Mouse (Mus musculus): ENCODE results near the gene Clip3. TPM values are rescaled to one million over a fixed set of nuclear protein-coding genes. Genes with fewer than 3 reads are reported as not detected.

Gene Clip3
- total RNA-seq, 1 experiment from 2014 or later = 29.5 TPM

DNA sequence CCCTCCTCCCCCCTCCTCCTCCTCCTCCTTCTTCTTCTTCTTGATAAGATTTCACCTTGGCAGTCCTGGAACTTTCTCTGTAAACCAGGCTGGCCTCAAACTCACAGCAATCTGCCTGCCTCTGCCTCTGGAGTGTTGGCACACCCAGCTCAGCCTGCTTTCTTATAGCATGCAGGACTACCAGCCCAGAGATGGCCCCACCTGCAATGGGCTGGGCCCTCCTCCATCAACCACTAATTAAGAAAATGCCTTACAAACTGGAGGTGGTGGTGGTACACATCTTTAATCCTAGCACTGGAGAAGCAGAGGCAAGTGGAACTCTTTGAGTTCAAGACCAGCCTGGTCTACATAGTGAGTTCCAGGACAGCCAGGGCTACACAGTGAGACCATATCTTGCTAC lies 34.9 kb downstream of the Clip3 start:
- DNase-seq = no peak

DNA sequence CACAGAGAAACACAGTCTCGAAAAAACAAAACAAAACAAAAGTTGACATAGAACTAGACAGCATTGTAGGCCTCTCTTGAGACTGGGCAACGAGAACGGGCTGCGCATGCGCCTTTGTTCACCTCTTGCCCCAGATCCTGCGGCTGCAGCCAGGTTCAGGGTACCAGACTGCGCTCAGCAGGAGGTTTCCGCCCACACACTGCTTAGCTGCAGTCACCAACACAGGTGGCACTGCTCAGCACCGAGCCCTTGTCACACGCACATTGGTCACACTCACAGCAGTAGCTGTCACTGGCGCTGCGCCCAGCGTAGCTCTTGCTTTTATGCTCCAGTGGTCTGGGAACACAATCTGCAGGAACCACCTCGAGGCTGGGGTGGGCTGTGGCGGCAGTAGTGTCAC lies 35.6 kb downstream of the Clip3 start:
- DNase-seq = peak; percentile 29

DNA sequence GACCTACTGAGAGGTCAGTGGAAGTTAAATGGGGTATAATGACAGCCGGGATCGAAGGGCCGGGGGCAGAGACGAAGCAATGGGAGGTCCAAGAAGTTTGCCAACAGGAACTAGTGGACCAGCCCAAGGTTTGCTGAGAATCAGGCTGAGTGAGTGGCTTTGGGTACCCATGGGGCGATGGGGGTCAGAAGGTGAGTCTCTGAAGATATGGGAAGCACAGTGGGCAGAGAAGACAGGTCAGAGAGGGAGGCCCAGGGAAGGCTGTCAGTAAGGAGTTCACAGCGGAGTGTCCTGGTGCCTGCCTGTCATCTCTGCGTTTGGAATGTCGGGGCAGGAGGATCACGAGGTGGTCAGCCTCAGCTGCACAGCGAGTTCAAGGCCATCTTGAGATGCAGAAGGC lies 36.9 kb downstream of the Clip3 start:
- DNase-seq = no peak

DNA sequence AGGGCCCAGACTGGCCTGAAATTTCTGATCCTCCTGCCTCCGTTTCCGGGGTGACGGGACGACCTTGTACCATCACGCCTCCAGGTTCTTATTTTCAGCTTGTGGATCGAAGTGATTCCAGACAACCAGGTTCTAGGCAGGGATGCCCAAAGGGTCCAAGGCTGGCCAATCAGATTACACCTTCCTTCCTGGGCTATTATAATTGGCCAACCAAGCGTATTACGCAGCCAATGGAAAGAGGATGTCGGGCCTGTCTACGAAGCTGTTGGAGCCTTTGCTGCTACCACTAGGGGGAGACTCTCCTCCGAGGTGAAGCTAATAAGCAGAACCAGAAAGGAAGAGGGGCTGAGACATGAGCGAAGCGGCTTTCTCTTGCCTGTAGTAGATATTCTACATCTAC lies 40.4 kb downstream of the Clip3 start:
- DNase-seq = peak; percentile 62

DNA sequence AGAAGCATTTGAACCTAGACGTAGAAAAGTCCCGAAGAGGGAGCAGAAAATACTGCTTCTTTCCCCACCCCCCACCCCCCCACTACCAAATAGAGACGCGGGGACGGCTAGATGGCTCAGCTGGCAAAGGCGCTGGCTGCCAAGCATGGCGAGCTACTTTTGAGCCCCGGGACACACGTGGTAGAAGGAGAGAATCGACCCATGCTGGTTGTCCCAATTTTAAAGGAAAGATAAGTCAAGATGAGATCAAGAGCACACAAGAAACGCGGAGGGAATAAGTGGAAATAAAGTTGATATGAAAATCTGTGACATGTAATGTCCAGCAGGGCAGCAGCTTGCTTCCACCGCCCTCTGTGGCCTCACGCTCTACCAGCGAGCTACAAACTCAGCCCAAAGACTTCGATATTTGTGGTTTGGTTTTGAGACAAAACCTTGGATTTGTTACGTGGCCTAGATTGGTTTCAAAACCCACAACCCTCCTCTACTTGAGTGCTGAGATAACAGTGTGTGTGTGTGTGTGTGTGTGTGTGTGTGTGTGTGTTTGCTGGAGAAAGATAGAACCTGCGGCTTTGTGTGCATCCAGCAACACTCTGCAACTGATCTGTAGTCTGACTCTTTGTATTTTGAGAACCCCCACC lies 41.2 kb downstream of the Clip3 start:
- no peak for DNase-seq

DNA sequence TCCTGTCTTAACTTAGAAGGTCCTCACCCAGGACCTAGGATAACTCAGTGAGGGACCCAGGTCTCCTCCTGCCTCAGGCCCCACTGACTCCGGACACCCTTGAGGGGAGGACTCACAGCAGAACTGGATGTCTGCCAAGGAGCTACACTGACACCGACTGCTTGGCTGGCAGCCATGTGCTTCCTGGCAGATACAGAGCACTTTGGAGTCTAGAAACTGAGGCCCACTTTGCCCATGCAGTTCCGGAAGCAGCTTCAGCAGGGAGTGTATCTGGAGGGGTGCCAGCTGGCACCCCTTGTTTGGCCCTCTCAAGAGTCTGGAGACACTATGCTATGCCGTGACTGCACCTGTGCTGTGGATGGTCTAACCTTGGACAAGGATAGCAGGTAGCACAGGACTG lies 41.9 kb downstream of the Clip3 start:
- DNase-seq = peak; percentile 88

DNA sequence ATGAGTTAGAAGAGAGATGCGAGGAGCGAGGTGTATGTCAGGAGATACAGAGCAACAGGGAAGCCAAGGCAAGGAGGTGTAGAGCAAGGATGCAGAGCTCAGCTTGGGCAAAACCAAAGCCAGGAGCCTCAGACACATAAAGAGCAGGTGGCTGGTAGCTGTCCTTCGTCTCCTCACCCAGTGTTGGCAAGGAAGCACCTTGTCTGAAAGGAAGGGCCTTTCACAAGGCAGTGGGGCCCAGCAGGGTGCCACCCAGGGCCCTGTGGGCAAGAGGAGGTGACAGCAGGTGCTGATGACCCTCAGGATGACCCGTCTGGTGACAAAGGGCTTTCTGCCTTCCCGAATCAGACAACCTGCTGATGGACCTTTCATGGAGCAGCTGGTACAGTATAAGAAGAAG lies 43.0 kb downstream of the Clip3 start:
- no peak for DNase-seq

DNA sequence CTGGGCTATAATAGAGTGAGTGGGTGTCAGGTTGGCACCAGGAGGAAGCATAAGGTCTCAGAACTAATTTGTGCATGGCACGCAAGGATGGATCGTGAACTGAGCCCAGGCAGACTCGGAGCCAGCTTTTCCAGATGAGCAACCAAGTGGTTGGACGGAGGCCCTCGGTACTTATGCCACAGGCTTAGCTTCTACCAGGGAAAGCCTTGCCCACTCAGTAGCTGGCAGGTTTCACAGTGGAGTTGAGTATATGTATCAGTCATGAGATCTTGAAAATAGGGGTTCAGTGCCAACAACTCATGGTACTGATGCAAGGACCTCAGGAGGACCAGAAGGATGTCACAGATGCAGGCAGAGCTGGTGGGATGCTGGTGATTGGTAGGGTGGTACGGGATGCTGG lies 44.2 kb downstream of the Clip3 start:
- no peak for DNase-seq

DNA sequence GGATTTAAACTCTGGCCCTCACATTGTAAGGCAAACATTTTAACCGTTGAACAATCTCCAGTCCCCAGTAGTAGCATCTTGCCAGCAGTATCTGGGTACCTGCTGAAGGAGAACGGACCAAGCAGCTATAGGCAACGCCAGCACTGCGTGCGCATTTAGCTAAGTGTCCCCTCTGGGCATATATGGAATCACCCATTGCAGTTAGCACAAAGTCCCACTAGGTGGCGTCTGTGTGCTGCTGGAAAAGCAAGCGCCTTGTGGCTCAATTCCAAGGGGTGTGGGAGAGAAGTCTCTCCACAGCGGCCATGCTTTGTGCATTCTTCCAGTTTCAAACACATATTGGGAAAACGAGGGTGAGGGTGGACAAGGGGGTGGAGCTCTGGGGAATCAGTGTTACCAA lies 44.9 kb downstream of the Clip3 start:
- peak; percentile 83 for DNase-seq

DNA sequence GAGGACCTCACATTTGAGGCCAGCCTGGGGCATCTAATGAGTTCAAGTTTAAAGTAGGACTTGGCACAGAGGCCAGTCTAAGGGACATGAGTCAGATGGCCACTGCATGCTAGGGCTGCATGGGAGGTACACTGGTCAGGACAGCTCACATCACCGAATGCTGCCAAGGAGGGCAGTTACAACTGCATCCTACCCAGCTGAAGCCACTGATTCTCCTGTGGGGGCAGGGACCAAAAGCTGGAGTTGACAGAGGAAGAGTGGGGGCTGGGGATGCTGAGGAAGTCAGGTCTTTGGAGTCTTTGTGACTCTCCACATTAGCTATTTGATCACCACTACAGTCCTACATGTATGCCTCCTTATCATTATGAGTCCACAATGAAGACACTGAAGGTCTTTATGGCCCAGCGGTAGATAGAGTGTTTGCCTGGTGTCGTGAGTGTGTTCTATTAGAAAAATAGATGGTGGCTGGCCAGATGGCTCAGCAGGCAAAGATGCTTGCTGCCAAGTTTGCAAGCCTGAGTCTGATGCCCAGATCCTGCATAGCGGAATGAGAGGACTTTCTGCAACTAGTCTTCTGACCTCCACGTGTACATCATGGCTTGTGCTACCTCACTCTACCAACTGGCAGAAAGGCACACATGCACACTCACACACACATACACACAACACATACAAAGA lies 48.0 kb downstream of the Clip3 start:
- DNase-seq = no peak

DNA sequence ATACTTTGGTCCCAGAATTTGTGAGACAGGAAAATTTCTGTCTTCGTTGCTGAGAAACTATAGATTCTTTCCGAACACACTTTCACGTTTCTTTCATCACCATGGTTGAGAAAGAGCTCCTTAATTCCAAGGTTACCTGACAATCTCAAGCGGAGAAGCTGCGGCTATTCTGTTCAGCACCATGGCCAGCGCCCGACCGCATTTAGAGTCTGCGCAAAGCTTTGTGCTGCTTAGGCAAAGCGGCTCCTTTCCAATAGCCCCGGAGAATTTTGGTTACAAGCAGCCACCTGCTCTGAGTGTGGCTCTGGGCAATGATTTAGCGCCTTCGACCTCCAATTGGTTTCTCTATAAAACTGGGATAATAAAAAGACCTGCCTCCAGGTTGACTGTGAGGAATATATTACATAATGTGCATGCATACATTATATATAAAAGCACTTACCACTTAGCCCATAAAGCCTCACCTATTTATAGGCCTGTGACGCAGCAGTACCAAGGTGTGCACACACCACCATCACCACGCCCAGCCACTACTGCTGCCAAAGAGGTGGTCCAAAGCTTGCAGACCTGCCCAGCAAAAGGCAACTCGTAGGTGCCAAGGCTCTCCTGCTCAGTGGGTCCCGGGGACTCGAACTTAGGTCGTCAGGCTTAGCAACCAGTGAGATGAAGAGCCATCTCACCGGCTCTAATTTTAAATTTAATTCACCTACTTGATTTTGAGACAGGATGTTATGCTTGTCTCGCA lies 55.3 kb downstream of the Clip3 start:
- peak; percentile 77 for DNase-seq

DNA sequence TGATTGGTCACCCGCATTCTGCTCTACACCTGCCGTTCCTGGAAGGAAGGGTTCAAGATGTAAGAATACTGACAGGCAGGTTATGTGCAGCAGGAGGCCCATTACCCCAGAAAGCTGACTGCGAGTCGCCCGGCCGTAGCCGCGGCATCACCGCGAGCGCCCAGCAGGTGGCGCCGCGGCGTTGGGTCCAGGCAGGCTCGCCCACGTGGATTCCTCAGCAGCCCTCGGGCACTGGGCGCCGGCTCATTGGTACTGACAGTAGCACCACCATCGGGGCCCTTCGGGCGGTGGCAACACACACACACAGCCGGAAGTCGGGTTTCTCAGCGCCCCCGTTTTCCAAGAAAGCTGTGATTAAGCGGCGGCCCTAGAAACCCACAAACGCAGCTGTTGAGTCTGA lies 56.3 kb downstream of the Clip3 start:
- DNase-seq = peak; percentile 70

DNA sequence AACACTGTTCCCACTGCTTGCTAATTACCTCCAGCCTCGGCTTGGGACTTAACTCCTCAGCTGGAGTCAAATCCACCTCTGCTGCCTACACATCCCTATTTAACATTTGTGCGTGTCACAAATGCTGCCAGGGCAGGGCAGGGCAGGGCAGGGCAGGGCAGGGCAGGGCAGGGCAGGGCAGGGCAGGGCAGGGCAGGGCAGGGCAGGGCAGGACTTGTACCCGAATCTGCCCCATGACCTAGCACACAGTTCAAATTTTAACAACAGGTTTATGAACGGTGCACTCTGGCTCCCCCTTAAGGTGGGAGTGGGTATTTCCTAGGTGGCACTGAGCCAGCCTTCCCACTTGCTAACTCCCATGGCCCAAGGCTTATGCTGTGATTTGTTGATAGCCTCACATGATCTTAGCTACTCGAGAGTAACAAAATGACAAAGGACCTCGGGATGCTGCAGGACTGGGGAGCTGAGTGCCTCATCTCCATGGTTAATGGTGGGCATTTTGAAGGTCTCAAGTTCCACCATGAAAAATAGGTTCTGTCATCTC lies 61.8 kb downstream of the Clip3 start:
- peak; percentile 61 for DNase-seq

DNA sequence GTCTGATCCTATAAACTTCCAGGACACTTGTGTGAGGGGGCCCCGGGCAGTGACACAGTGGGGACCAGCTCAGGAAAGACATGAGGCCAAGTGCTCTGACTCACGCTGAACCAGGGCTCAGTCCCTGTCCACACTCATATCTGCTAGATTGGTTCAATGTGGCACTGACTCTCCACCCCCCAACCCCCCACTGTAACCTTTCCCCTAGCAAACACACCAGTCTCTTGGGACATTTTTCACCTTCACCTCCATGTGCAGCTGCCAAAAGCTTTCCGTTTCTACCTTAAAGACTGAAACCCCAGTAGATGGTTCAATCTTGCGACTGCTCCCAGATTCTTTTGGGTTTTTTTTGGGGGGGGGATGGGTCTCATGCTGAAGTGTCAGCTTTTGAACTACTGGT lies 62.5 kb downstream of the Clip3 start:
- DNase-seq = no peak

Other genes starting within 250 kb of the Clip3 start
- gene Zfp14, start 240.3 kb upstream of the Clip3 start, total RNA-seq (2021) = 3.8 and 4.0 TPM in 2 replicates
- 3.2 and 3.7 TPM in 2 replicates for gene Zfp82, start 218.8 kb upstream of the Clip3 start, total RNA-seq (2021)
- not detected in 2 replicates for gene Gm26920, start 201.3 kb upstream of the Clip3 start, total RNA-seq (2021)
- gene Zfp566, start 201.2 kb upstream of the Clip3 start, total RNA-seq (2021) = 3.1 and 4.2 TPM in 2 replicates
- gene Zfp260, start 197.0 kb upstream of the Clip3 start, total RNA-seq (2021) = 48.8 TPM in 2 replicates
- gene Zfp382, start 169.8 kb upstream of the Clip3 start, total RNA-seq (2021) = 3.6 and 4.9 TPM in 2 replicates
- 45.3 and 50.2 TPM in 2 replicates for gene Zfp146, start 122.0 kb upstream of the Clip3 start, total RNA-seq (2021)
- gene Cox7a1, start 107.6 kb upstream of the Clip3 start, total RNA-seq (2021) = 288 and 306 TPM in 2 replicates
- 624 and 670 TPM in 2 replicates for gene Capns1, start 92.9 kb upstream of the Clip3 start, total RNA-seq (2021)
- gene Polr2i, start 59.8 kb upstream of the Clip3 start, total RNA-seq (2021) = 63.2 and 71.6 TPM in 2 replicates
- 77.0 and 86.6 TPM in 2 replicates for gene Tbcb, start 59.5 kb upstream of the Clip3 start, total RNA-seq (2021)
- not detected in 2 replicates for gene Ovol3, start 56.0 kb upstream of the Clip3 start, total RNA-seq (2021)
- gene Thap8, start 11.6 kb upstream of the Clip3 start, total RNA-seq (2021) = 1.2 TPM in 1 of 2 replicates, not detected in the other
- gene Wdr62, start 11.3 kb upstream of the Clip3 start, total RNA-seq (2021) = 7.2 and 8.4 TPM in 2 replicates
- gene Alkbh6, start 17.0 kb downstream of the Clip3 start, total RNA-seq (2021) = 51.6 and 59.2 TPM in 2 replicates
- 29.0 and 41.3 TPM in 2 replicates for gene Syne4, start 23.1 kb downstream of the Clip3 start, total RNA-seq (2021)
- gene E130208F15Rik, start 30.0 kb downstream of the Clip3 start, total RNA-seq (2021) = 1.5 and 2.0 TPM in 2 replicates
- 13.1 and 14.1 TPM in 2 replicates for gene Sdhaf1, start 32.2 kb downstream of the Clip3 start, total RNA-seq (2021)
- gene Lrfn3, start 71.0 kb downstream of the Clip3 start, total RNA-seq (2021) = 16.6 and 19.4 TPM in 2 replicates
- gene Tyrobp, start 122.0 kb downstream of the Clip3 start, total RNA-seq (2021) = 14.9 and 15.0 TPM in 2 replicates
- gene Hcst, start 128.1 kb downstream of the Clip3 start, total RNA-seq (2021) = 2.6 TPM in 1 of 2 replicates, not detected in the other
- 1.2 and 2.1 TPM in 2 replicates for gene Nfkbid, start 130.0 kb downstream of the Clip3 start, total RNA-seq (2021)
- gene Aplp1, start 153.8 kb downstream of the Clip3 start, total RNA-seq (2021) = 19.6 and 29.9 TPM in 2 replicates
- not detected in 2 replicates for gene Kirrel2, start 166.0 kb downstream of the Clip3 start, total RNA-seq (2021)
- gene Nphs1, start 166.6 kb downstream of the Clip3 start, total RNA-seq (2021) = not detected in 2 replicates
- gene Prodh2, start 201.9 kb downstream of the Clip3 start, total RNA-seq (2021) = 1.6 TPM in 1 of 2 replicates, not detected in the other
- gene Arhgap33, start 243.3 kb downstream of the Clip3 start, total RNA-seq (2021) = 5.6 and 7.4 TPM in 2 replicates